ENCODE assay signal across 8 mouse cellular contexts in genomic region chr4:150212553-150212971, GRCm38 (mm10). TPM values are rescaled to one million over a fixed set of nuclear protein-coding genes. Genes with fewer than 3 reads are reported as not detected.
A peak's percentile ranks its signal among the peaks of the same experiment; 100 is the strongest.
DNase-seq lines count a peak whose midpoint lies in the region; ATAC-seq and TF ChIP-seq lines count a peak whose summit lies in the region.

No protein-coding gene starts in this region.

- peak overlapping the region; percentile 70 for H3K4me2 ChIP-seq in heart, embryonic 13.5 days
- peak overlapping the region; percentile 49 for H3K4me2 ChIP-seq in kidney, postnatal 0 days (ENCODE audit: low read length)

- peak overlapping the region; percentile 48 for H3K4me3 ChIP-seq in heart, embryonic 13.5 days
- H3K4me3 ChIP-seq in kidney, postnatal 0 days (replicated peaks; ENCODE audit: low read depth, low read length) = no peak overlapping the region; the same call in 1 of the 2 replicates
- H3K4me3 ChIP-seq in small intestine, adult 2 months (ENCODE audit: low read depth, low read length) = peak overlapping the region; percentile 33; the same call in 1 of the 2 replicates

- H3K36me3 ChIP-seq in heart, embryonic 13.5 days = no peaks in the 10 kb centered on the region
- H3K36me3 ChIP-seq in kidney, postnatal 0 days (ENCODE audit: insufficient read depth, low read length) = no peaks in the 10 kb centered on the region
- no peaks in the 10 kb centered on the region for H3K36me3 ChIP-seq in small intestine, adult 2 months (ENCODE audit: control insufficient read depth, insufficient read depth, low read length)

- no peaks in the 10 kb centered on the region for H3K9me3 ChIP-seq in heart, embryonic 13.5 days
- H3K9me3 ChIP-seq in kidney, postnatal 0 days (replicated peaks; ENCODE audit: low read length) = no peaks in the 10 kb centered on the region

- H3K9ac ChIP-seq in heart, embryonic 13.5 days = peak overlapping the region; percentile 80
- H3K9ac ChIP-seq in kidney, postnatal 0 days (ENCODE audit: low read depth, low read length) = peak overlapping the region; percentile 24; the same call in 1 of the 2 replicates

- peak; percentile 56 for ATAC-seq in heart, embryonic 13.5 days (ENCODE audit: extremely low read depth, insufficient number of reproducible peaks, low FRiP score, low TSS enrichment)
- ATAC-seq in kidney, postnatal 0 days (replicated peaks; ENCODE audit: low FRiP score, low read depth) = peak; percentile 88
- ATAC-seq in cerebellum, adult (ENCODE audit: insufficient number of reproducible peaks, low FRiP score, low TSS enrichment) = no peak

- TF ChIP-seq POLR2A in small intestine, adult 2 months (IDR thresholded peaks at IDR 0.05; ENCODE audit: low read depth, low read length) = no peak

- TF ChIP-seq CTCF in kidney, postnatal 0 days (IDR thresholded peaks at IDR 0.05; ENCODE audit: low read depth) = no peak
- TF ChIP-seq CTCF in small intestine, adult 2 months (IDR thresholded peaks at IDR 0.05; ENCODE audit: extremely low read depth, insufficient read length, insufficient replicate concordance, low read depth, low read length) = no peak

- peaks cover 7% of the 10 kb centered on the region for H3K4me1 ChIP-seq in heart, embryonic 13.5 days
- no peaks in the 10 kb centered on the region for H3K4me1 ChIP-seq in kidney, postnatal 0 days (replicated peaks; ENCODE audit: insufficient read depth, low read length)
- peaks cover 6% of the 10 kb centered on the region; the same call in 1 of the 2 replicates for H3K4me1 ChIP-seq in small intestine, adult 2 months (ENCODE audit: control insufficient read depth, insufficient read depth, insufficient read length, low read length)

- H3K27me3 ChIP-seq in heart, embryonic 13.5 days (replicated peaks) = no peaks in the 10 kb centered on the region
- no peaks in the 10 kb centered on the region for H3K27me3 ChIP-seq in kidney, postnatal 0 days (ENCODE audit: insufficient read depth, low read length)
- H3K27me3 ChIP-seq in small intestine, adult 2 months (ENCODE audit: control insufficient read depth, insufficient read depth, low read length) = no peaks in the 10 kb centered on the region

- DNase-seq in thymus, postnatal 0 days (ENCODE audit: low spot score) = peak; percentile 39
- no peak for DNase-seq in thymus, postnatal 10 days (ENCODE audit: low spot score in 2 of 2)
- DNase-seq in embryo, embryonic 10 days (ENCODE audit: low spot score) = peak; percentile 90
- DNase-seq in kidney, postnatal 0 days (ENCODE audit: low spot score) = peak; percentile 91
- peak; percentile 71 to 79 for DNase-seq in lung, postnatal 4 days

- WGBS in heart, embryonic 13.5 days = 1% methylated on average over 15 of the region's 15 CpGs
- WGBS in kidney, postnatal 0 days = 4% methylated on average over 15 of the region's 15 CpGs
- 3% methylated on average over 15 of the region's 15 CpGs for WGBS in small intestine, adult 2 months

- 0 out of 2 replicates have a peak overlapping the region, but pooled peaks have one; percentile 32 for H3K27ac ChIP-seq in heart, embryonic 13.5 days (replicated peaks)
- no peak overlapping the region for H3K27ac ChIP-seq in kidney, postnatal 0 days
- H3K27ac ChIP-seq in small intestine, adult 2 months (ENCODE audit: insufficient read depth, low read depth, low read length) = peak overlapping the region; percentile 39; the same call in 1 of the 2 replicates

RNA-seq across cellular contexts. Expression of gene Car6, which starts 11.4 kb away (rescaled TPM):
- polyA plus RNA-seq in thymus, postnatal 0 days (2015; fragmentation: Nextera tagmentation; extraction: Ambion mirVana) = 0.30 and 0.93 TPM in 2 replicates
- polyA plus RNA-seq in heart, embryonic 13.5 days (2015; fragmentation: Nextera tagmentation; extraction: Ambion mirVana) = not detected in 2 replicates
- polyA plus RNA-seq in kidney, postnatal 0 days (2015; fragmentation: Nextera tagmentation; extraction: Ambion mirVana) = not detected in 2 replicates
- 0.14 TPM in 1 of 2 replicates, not detected in the other for polyA plus RNA-seq in small intestine, adult 2 months (2012; rRNA removed)

RNA-seq across cellular contexts. Expression of gene Eno1, which starts 24.0 kb away (rescaled TPM):
- 700 and 780 TPM in 2 replicates for polyA plus RNA-seq in thymus, postnatal 0 days (2015; fragmentation: Nextera tagmentation; extraction: Ambion mirVana)
- 1,911 and 2,064 TPM in 2 replicates for polyA plus RNA-seq in heart, embryonic 13.5 days (2015; fragmentation: Nextera tagmentation; extraction: Ambion mirVana)
- polyA plus RNA-seq in kidney, postnatal 0 days (2015; fragmentation: Nextera tagmentation; extraction: Ambion mirVana) = 1,062 and 1,157 TPM in 2 replicates
- polyA plus RNA-seq in small intestine, adult 2 months (2012; rRNA removed) = 223 and 498 TPM in 2 replicates

Comparison
In these comparisons a context has a peak if more than half of its experiments do, and no peak if none do; other contexts are left out.
1. DNase-seq: peak in thymus, postnatal 0 days (single experiment), embryo, embryonic 10 days (single experiment), kidney, postnatal 0 days (single experiment) and lung, postnatal 4 days (2 of 2); none in thymus, postnatal 10 days (0 of 2).